Mouse (Mus musculus) kidney, postnatal 36 days (tissue): ENCODE measurements around the gene Anxa5.

Experiments
- DNase-seq, 2 experiments: peaks; one replicate each; pipeline ENCODE4 v3.0.0; 2021 to 2022; ENCODE audit warnings: mixed read lengths in 2 of 2

The Anxa5 gene

DNA sequence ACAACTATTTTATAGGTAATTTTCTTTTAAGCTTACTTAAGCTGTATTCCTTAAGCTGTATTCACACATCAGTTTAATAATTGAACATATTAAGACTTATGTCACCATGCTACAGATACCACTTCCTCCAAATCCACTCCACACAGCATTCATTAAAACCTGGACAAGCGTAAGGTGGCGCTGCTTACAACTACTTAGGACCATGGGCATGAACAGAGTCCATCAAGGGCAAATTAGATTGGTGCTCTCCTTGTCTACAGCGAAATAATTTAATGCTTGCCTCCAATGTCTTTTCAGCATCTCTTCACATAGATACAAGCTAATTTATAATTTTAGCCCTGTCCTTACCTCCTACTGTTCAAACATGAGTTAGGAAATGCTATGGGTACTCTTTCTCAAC lies 29.7 kb downstream of the Anxa5 start:
- DNase-seq = no peak

DNA sequence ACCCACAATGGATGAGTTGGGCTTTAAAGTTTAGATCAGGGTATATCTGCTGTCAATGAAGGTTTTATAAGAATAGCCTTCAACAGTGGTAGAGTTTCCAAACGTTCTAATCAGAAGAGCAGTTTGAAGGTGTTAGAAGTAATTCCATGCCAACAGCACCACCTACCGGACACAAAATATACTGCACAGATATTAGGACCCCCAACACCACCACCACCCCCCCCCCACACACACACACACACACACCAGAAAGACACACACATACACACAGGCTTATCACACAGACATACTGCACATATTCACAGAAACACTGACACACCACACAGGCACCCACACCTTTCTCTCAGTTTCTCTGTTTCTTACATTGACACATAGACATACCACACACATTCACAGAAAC lies 33.3 kb downstream of the Anxa5 start:
- DNase-seq = peak; percentile 44 to 71

DNA sequence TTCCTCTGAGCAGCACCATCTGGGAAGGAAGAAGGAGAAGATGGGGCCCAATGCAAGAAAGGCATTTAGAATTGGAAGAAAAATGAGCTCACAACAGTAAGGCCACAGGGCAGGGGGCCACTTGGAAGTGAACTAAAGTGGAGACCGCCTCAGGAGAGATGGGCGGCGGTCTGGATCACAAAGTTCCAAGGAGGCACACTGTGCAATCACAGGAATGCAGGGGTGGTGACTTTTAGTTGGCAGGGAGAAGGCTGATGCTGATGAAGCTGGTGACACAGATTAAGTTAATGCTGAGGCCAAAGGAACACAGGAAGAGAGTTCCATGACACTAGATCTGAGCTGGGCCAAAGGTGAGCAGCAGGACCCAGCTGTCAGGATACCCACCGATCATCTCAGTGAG lies 35.4 kb downstream of the Anxa5 start:
- no peak for DNase-seq

DNA sequence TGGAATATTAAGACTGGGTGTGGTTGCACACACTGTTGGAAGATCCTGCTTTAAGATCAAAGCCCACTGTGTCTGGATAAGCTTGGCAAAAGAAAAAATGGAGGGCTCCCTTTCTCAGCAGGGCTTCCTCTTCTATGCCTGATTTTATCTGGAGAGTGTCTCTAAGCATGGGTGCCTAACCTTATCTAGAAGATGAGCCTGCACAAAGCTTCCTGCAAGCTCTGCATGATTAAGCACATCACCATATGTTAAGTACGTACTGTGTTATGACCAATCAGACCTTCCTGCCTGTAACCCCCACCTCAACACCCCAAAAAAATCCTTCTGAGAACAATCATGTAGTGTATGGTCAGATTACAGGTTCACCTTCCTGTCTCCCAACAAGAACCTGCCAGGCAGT lies 45.3 kb downstream of the Anxa5 start:
- no peak for DNase-seq

DNA sequence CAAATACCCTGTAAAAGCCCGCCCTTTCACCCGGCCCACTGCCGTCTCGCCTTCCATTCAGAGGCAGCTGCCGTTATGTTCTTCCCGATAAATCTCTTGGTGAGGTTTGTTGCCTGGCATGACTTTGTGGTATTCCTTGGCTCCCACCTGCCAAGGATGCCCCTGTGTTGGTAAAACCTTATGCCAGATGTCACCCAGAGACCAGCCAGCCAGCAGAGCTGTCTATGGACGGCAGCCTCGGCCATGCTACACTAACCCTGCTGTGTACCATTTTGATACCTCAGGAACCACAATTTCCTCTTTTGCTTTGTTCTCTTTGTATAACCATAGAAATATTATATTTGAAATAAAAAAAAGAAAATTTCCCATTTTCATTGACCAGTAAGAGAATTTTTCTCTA lies 48.3 kb downstream of the Anxa5 start:
- no peak for DNase-seq

DNA sequence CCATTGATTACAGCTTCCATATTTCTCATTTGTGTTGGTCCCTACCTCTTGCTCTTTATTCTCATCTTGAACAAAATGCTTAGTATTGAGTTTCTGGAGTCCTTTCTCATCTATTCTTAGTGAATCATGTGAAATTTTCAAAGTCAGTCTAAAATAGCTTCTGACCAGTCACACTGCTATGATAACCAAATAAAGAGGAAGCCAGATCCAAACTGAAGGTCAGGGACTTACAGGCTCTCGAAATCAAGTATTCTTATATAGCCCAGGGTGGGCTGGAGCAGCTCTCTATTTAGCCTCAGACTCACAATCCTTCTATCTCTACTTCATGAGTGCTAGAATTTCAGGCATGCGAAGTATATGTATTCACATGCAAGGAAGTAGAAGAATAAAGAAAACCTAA lies 66.2 kb downstream of the Anxa5 start:
- no peak for DNase-seq

DNA sequence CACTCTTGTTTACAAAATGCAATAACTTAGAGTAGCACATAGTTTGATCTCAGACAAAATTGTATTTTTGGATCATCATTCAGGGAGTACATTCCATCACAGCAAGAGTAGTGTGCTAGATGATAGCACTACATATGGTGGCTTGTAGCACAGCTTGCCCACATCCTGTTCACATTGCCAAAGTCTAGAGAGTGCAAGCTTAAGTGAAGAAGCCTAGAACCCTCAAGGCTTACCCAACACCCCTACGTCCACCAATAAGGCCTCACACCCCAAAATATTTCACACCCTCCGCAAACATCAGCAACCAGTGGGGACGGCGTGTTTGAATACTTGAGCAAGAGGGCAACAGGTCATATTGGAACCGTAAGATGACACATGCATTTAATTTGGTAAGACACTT lies 68.7 kb downstream of the Anxa5 start:
- no peak for DNase-seq

DNA sequence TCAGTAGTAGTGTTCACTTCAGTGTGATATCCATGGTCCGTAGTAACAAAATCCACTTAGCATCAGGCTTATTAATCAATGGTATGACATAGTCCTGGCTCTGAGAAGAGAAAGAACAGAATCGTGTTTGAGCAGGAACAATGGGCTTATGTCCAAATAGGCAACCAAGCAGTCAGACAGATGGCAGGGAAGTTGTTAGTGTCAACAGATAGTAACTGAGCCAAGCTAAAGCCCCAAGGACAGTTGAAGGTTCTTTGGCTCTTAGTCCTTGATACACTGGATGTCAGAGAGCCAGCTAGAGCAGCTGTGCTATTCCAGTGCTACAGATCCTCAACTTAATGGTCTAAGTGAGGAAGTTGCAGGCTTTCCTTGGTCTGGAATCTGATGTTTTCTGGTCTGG lies 69.4 kb downstream of the Anxa5 start:
- DNase-seq = no peak

DNA sequence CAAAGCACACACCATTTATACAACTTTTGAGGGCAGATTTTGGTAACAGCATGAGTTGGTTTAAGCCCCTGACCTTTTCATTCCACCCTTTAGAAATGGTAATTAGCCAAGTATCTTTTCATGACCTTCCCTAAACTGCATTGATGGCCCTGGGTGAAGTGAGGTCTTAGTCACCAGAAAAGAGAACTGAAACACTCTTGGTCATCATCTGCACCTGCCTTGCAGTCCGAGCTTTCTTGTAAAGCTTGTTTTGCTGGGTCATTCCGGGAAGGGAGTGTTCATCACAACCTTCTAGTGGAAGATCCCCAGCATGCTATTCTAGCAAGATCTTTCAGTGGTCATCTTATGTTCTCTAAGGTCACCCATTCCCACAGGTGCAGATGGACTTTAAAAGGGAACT lies 73.8 kb downstream of the Anxa5 start:
- DNase-seq = no peak

DNA sequence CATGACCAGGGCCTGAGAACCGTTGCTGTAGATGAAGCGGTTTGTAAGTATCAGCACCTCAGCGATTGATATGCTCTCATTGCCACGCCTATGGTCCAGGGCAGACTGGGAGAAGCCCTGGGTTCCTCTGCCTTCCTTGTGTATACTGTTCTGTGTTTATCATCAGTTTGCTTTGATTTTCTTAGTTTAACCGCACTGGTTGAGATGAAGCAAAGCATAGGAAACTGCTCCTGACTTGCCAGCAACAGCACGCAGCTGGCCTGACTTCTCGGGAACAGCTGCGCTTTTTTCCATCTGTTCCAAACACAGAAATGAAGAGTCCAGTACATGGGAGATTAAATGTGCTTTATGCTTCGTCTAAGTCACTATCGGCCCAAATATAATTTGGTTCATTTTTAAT lies 75.0 kb downstream of the Anxa5 start:
- DNase-seq = no peak
